Mouse (Mus musculus): ENCODE measurements around the gene Ptprg.

- TF ChIP-seq POLR2A (IDR thresholded peaks at IDR 0.05; ENCODE audit: borderline replicate concordance, insufficient read depth, low read length) = no peak
- TF ChIP-seq CTCF (IDR thresholded peaks at IDR 0.05; ENCODE audit: borderline replicate concordance, insufficient read depth, low read depth, low read length) = no peak
Measured at GRCm38 (mm10) chr14:11837714-11838113, 284.4 kb downstream of the Ptprg start.

Measured in cerebellum, adult 2 months (tissue).